Mouse (Mus musculus): ENCODE results near the gene Chpt1. TPM values are rescaled to one million over a fixed set of nuclear protein-coding genes. Genes with fewer than 3 reads are reported as not detected.
"Not testable (repeated sequence)": the region's sequence is repeated elsewhere in the genome, so short reads cannot be mapped to it uniquely, and the experiment has no call there.

Gene Chpt1
- total RNA-seq, 1 experiment from 2014 or later = 26.4 TPM

DNA sequence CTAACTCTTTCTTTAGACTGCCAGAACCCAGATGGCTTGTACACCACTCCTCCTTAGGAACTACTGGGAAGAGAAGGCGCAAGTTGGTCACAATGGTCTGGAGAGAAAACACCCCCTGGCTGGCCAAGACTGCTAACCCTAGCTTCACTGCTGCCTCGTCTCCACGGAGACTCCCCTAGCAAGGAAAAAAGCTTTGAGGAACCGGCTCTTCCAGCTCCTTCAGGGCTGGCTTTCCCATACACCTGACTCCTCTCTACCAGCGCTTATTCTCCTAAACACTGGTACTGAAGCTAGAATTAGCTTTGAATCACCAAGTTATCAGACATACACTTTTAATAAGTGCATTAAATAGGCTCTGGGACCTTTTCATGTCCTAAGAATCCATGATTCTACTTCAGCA lies 3.9 kb downstream of the Chpt1 start:
- no peak for ATAC-seq (replicated peaks; ENCODE audit: insufficient number of reproducible peaks, low FRiP score, low TSS enrichment, poor library complexity, severe bottlenecking)

GRCm38 (mm10) chr10:88496864-88497564 lies 6.9 kb downstream of the Chpt1 start:
- no peak for ATAC-seq (replicated peaks; ENCODE audit: insufficient number of reproducible peaks, low FRiP score, low TSS enrichment, poor library complexity, severe bottlenecking)

DNA sequence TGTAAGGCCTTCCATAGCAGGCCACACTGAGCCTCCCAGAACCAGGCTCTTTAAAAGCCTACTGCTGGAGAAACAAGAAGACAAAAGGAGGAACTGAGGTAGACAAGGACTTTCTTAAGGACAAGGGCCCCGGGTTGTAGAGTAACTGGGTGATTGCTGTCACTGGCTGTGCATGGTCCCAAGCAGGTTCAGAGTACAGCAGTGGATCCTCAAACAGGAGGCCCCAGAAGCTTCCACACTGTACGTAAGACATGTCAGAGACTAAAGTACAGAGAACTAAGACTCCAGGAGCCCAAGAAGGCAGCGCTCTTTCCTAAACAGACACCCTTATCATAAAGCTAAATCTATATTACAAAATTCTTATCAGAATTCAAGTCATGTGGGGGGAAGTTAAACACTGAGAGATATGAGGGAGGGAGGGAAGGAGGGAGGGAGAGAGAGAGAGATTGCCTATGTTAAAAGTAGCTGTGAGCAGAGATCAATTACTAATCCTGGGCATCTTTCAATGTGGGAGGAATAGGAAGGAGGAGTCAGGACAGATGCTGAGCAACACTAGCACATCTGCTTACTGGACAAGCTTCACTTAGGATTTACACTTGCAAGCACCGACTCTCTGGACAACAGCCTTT lies 8.8 kb downstream of the Chpt1 start:
- ATAC-seq (replicated peaks; ENCODE audit: insufficient number of reproducible peaks, low FRiP score, low TSS enrichment, poor library complexity, severe bottlenecking) = no peak

DNA sequence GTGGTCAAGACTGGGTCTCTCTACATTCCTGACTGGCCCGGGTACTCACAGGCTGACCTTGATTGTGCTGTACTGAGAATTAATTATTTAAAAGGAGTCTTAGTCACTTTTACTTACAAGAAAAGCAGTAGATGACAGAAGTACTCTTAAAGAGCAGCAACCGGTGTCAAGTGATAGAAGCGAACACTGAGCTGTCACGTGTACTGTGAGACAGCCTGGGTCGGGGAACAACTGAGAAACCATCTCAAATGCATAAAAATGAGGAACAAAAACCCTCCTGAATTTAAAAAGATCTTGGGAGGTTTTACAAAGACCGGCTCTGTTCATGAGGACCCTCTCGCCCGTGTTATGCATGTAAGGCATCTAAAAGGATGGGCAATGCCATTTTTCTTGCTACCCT lies 11.2 kb downstream of the Chpt1 start:
- no peak for ATAC-seq (replicated peaks; ENCODE audit: insufficient number of reproducible peaks, low FRiP score, low TSS enrichment, poor library complexity, severe bottlenecking)

GRCm38 (mm10) chr10:88491632-88492031 lies 12.2 kb downstream of the Chpt1 start:
- ATAC-seq (replicated peaks; ENCODE audit: insufficient number of reproducible peaks, low FRiP score, low TSS enrichment, poor library complexity, severe bottlenecking) = 0 out of 2 replicates have a peak, but pooled peaks have one; percentile 47

DNA sequence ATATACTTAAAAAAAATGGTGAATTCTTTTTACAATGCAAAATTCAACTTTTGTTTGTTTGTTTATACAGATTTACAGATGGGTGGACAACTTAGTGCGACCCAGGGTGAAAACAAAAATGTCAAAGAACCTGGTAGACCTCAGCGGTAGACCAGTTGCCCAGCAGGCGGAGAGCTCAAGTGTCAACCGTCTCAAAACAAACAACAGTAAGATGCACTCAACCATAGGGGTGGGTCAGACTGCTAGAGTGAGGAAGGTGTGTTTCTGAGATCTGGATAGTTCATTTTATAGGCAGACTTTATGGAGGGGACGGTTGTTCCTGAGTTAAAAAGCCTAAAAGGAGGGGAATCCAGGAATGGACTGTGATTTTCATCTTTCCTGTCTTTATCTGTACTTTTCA lies 15.2 kb downstream of the Chpt1 start:
- no peak for ATAC-seq (replicated peaks; ENCODE audit: insufficient number of reproducible peaks, low FRiP score, low TSS enrichment, poor library complexity, severe bottlenecking)

- not testable (repeated sequence) for ATAC-seq (replicated peaks; ENCODE audit: insufficient number of reproducible peaks, low FRiP score, low TSS enrichment, poor library complexity, severe bottlenecking)
Observed at GRCm38 (mm10) chr10:88482866-88483265, 21.0 kb downstream of the Chpt1 start.

DNA sequence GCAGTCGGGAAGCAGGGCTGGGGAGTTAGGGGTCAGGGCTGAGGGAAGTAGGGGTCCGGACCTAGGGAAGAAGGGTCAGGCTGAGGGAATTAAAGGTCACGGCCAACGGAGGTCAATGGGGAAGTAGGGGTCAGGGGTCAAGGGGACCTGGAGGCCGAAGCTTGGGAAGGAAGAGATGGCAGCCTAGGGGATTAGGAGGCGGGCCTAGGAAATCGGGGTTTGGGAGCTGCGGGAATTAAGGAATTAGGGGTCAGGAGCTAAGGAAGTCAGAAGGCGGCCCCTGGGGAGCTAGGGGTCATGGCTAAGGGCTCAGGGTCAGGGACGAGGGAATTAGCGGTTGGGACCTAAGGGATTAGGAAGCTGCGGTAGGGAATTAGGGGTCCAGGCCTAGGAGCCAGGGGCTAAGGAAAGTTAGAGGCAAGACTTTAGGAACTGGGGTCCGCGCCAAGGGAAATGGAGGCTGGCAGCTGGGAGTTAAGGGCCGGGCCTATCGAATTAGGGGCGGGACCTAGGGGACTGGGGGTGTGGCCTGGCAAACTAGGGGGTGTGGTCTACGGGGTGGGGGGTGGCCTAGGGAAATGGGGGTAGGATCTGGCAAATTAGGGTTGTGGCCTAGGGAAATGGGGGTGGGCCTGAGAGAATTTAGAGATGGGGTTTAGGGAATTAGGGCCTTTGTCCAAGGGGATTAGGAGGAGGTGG lies 43.6 kb downstream of the Chpt1 start:
- ATAC-seq (replicated peaks; ENCODE audit: insufficient number of reproducible peaks, low FRiP score, low TSS enrichment, poor library complexity, severe bottlenecking) = no peak

DNA sequence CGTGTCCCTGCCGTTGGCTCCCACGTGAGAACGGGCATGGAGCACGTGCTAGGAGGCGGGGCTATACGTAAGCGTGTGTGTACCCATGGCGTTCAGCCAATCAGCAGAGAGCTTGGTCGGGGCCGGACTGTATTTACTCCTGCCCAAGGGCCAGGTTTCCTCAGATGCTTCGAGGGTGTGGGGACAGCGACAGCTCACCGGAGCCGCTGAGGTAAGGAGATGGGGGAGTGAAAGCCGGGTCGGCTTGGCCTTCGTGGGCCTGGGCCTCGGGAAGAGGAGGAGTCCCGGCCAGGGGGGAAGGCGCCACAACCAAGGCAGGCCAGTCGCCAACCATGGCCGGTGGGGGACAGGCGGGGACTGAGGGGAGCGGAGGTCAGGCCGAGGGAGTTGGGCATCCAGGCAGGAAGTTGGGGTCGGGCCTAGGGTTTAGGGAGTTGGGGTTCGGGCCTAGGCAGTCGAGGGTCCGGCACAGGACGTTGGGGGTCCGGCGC lies 44.3 kb downstream of the Chpt1 start, which contains the start of gene Sycp3:
Sycp3 (plus strand) TSS at position 68 of the 491 bp plus-strand sequence.
- no peak; the same call in 1 of the 2 replicates for ATAC-seq (replicated peaks; ENCODE audit: insufficient number of reproducible peaks, low FRiP score, low TSS enrichment, poor library complexity, severe bottlenecking)

DNA sequence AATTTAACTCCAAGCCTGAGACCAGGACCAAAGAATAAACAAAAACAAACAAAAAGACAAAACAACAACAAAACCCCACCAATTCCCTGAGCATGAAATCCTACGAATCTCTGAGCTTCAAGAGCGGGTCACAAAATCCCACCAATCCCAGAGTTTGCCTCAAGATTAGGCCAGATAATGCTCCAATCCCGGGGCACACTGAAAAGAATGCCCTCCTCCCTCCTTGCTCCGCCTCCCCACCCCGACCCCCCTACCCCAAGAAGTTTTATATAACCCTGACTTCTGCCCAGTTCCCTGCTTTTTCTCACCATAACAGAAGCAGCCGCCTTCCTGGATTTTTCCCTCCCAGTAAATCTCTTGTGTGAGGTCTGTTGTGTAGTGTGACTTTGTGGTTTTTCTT lies 46.1 kb downstream of the Chpt1 start:
- ATAC-seq (replicated peaks; ENCODE audit: insufficient number of reproducible peaks, low FRiP score, low TSS enrichment, poor library complexity, severe bottlenecking) = no peak

- ATAC-seq (replicated peaks; ENCODE audit: insufficient number of reproducible peaks, low FRiP score, low TSS enrichment, poor library complexity, severe bottlenecking) = no peak
Observed at GRCm38 (mm10) chr10:88451990-88452389, 51.9 kb downstream of the Chpt1 start.

GRCm38 (mm10) chr10:88451221-88451620 lies 52.7 kb downstream of the Chpt1 start:
- no peak for ATAC-seq (replicated peaks; ENCODE audit: insufficient number of reproducible peaks, low FRiP score, low TSS enrichment, poor library complexity, severe bottlenecking)

DNA sequence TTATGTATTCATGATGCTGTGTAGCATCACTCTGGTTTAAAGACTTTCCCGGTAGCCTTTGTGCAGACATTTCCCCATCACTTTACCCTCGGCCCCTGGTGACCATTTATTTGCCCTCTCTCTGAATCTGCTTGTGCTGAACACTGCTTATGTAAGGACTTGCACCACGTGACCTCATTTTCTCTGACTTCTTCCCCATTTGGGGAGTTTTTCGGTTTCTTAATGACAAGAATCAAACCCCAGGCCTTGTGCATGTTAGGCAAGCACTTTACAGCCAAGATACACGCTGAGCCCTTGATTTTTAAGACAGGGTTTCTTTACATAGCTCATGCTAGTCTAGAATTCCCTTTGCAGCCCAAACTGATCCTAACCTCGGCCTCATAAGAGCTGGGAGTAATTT lies 62.6 kb downstream of the Chpt1 start:
- ATAC-seq (replicated peaks; ENCODE audit: insufficient number of reproducible peaks, low FRiP score, low TSS enrichment, poor library complexity, severe bottlenecking) = peak; percentile 56; the same call in 1 of the 2 replicates

DNA sequence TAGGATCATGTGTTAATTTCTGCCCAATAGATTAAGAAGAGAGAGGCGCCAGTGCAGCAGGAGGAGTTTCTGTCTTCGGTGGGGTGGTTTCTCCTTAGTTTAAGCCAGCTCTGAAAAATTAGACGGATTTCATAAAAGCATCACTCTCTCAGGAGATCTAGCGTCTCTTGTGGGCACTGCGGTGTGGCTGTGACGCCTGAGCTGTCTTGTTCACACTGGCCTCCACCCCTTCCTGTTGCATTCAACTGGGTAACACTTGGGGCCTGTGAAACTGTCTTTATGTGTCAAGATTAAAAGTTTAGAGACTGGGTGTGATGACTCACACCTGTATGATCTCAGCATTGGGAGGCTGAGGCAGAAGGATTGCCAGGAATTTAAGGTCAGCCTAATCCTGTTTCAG lies 75.9 kb downstream of the Chpt1 start:
- peak; percentile 69 for ATAC-seq (replicated peaks; ENCODE audit: insufficient number of reproducible peaks, low FRiP score, low TSS enrichment, poor library complexity, severe bottlenecking)

GRCm38 (mm10) chr10:88426896-88427295 lies 77.0 kb downstream of the Chpt1 start:
- no peak for ATAC-seq (replicated peaks; ENCODE audit: insufficient number of reproducible peaks, low FRiP score, low TSS enrichment, poor library complexity, severe bottlenecking)

DNA sequence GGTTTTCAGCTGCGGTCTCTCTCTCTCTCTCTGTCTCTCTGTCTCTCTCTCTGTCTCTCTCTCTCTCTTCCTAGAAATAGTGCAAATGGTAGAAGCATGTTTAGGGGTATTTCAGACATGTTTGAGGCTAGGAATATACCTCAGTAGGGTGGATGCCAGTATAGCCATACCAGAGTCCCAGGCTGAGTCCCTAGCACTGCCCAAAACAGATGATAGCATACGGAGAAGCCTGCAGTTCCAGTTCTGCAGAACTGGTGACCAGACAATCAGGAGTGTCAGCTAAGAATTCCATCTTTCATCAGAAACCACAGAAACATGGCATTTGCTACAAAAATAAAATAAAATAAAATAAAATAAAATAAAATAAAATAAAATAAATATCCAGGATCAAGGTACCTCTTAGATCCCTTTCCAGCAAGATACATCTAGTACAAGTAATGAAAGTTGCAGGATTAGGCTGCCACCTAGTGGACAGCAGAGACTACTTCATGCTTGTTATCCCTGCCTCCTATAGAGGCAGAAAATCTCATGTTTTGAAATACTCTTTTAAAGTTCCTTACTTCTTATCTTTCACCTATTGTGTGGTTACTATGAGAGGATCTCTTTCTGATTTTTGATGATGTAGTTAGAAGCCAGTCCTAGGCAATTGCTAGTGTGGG lies 77.6 kb downstream of the Chpt1 start:
- peak; percentile 53; the same call in 1 of the 2 replicates for ATAC-seq (replicated peaks; ENCODE audit: insufficient number of reproducible peaks, low FRiP score, low TSS enrichment, poor library complexity, severe bottlenecking)

DNA sequence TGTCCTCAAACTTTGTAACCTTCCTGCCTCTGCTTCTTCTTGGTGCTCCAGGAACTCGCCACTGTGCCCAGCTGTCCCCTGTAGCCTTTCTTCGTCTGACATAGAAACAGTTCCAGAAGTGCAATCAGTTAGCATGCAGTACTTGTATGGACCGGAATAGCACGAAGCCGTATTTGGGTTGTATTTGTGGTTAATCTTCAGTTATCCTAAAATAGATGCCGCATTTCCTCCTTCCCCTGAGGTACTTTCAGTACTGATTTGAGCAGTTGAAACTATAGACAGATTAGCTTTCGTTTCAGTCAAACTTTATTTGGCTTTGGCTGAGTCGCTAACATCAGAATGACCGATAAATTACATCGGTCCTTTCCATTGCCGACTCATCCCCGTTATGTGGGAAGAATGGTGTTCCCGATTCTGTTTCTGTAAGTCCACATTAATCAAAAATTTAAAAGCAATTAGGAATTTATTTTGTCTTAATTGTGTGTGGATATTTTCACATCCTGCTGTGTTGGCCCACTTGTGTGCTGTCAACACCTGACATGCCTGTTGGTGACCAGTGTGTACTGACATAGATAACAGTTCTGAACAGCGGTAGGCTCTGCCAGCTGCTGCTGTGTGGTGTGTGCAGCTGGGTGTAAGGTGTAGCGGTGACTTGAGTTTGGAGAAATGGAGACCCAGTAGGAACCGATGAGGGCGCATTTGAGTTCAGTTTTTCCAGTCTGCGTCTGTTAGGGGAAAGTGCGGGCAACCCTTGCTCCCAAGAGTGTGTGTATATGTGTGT lies 83.0 kb downstream of the Chpt1 start:
- peak; percentile 63 for ATAC-seq (replicated peaks; ENCODE audit: insufficient number of reproducible peaks, low FRiP score, low TSS enrichment, poor library complexity, severe bottlenecking)

- no peak for ATAC-seq (replicated peaks; ENCODE audit: insufficient number of reproducible peaks, low FRiP score, low TSS enrichment, poor library complexity, severe bottlenecking)
Observed at GRCm38 (mm10) chr10:88420141-88420541, 83.7 kb downstream of the Chpt1 start.
